Mouse (Mus musculus): ENCODE measurements around the gene Pdk1.

Pdk1 gene

DNA sequence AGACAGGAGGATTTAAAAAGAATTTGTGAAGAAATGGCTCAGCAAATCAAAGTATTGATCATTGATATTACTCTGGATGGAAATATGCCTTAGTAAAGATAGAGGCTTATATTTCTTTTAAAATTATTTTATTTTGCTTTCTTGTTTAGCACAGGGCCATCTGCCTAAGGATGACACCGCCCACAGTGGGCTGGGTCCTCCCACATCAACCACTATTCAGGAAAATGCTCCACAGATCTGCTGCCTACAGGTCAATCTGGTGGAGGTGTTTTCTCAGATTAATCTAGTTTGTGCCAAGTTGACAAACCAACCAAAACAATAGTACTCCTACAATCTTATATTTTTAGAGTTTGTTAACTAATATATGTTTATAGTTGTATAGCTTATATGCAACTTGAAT is 63.7 kb downstream of the Pdk1 start:
- DNase-seq (ENCODE audit: low read depth in 2 of 2, low spot score in 2 of 2) = no peak

DNA sequence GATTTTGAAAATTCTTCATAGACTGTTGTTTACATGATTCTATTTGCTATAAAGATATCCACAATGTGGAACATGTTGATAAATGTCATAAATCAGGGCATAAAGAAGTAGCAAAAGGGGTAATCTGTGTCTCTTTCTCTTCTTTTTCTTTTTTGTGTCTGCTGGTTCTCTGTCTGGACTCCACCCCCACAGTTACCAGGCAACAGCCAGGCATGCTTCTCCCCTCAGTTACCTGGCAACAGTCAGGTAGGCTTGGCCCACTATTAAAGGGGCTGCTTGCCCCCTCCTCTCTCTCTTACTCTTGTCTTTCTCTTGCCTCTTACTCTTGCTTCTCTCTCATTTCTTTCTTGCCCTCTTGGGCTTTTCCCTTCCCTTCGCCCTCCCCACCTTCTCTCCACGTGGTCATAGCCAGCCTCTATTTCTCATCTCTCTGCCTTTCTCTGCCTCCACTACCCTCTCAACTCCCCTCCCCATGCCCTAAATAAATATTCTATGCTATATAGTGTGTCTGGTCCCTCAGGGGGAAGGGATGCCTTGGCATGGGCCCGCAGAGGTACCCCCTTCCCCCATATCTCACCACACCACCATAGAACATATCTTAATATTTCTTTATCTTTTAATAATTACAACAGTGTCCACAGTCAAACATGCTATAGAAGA is 64.8 kb downstream of the Pdk1 start:
- no peak for DNase-seq (ENCODE audit: low read depth in 2 of 2, low spot score in 2 of 2)

DNA sequence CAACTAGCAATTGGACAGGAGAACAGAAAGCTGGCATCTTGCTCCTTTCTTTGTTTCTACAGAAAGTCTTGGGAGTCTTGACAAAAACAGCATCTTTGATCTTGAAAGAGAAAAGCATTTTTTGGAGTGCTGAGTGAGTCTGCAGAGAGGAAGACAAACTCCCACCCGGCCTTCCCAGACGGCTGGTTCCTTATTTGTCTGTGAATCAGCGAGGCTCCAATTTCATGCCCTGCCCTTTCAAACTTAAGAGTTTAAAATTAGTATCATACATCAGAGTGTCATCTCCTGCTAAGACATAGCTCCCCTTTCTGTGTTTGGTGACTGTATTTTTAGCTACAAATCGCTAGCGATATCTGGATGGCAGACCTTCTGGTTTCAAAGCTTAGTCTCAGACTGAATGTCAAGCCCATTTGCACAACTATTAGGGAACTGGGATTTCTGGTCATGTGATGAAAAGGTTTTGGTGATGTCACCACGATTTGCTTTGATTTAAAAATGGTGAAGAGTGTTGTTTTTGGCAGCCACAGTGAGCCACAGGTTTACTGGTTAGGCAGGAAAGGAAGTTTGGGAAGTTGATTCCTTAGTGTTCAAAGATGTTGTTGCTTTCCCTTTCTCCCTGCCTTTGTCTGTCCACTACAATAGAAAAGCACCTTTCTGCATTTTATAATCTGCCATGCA is 65.8 kb downstream of the Pdk1 start:
- no peak for DNase-seq (ENCODE audit: low read depth in 2 of 2, low spot score in 2 of 2)

DNA sequence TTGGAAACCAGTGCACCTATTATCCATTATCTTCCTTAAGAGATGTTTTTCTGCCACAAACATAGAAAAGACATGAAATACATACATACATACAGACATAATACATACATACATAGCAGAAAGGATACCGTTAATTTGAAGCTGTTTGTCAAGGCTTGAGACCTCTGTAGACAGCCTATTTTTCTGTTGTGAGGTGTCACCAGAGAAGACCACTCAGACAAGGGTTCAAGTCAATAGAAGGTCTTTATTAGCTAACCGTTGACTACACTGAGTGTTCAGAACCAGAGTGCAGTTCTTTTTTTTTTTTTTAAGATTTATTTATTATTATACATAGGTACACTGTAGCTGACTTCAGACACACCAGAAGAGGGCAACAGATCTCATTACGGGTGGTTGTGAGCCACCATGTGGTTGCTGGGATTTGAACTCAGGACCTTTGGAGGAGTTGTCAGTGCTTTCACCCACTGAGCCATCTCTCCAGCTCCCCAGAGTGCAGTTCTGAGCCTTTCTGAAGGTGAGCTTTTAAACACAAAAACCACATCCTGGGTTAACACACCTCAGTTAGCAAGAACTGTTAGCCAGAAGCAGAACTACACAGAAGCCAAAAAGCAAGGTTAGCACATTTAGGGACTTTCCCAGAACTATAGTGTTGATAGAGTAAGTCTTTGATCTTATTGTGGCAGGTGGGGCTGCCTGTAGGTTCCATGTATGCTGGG is 68.1 kb downstream of the Pdk1 start:
- peak; percentile 73 to 76 for DNase-seq (ENCODE audit: low read depth in 2 of 2, low spot score in 2 of 2)

DNA sequence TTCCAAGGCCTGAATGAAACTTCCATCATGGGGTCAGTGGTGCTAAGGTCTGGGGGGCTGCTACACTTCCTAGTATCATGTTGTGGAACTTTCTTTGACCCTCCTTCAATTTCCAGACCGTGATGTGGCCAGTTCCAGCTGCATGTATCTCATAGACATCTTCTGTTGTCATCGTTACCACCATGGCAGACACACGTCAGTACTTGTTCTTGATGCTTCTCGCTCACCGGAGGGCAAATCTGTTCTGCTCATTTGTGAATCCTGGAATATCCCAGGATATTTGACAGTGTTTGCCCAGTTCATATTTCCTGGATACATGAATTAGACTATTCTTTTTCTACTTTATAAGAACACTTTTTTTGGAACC is 68.7 kb downstream of the Pdk1 start:
- DNase-seq (ENCODE audit: low read depth in 2 of 2, low spot score in 2 of 2) = no peak

DNA sequence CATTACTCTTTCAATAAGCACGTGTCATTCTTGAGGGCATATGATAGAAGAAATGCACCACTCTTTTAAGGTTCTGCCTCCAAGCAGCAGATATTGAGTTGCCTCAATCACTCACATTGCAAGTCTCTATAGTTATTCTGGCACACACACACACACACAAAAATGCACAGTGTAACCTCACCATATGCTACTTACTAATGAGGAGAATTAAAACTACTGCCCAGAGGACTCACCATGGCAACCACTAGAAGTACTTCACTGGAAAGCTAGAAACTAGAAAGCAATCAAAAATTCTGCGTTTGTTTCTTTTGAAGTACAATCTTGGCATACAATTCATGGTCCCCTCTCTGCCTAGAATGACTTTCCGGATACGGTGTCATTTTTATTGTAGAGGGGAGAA is 78.2 kb downstream of the Pdk1 start:
- no peak for DNase-seq (ENCODE audit: low read depth in 2 of 2, low spot score in 2 of 2)
